Mouse (Mus musculus) induced T-regulatory cell, adult 2 months (primary cell): ENCODE data around the gene Ptger1.

Experiments
- DNase-seq: peaks from one replicate; pipeline ENCODE4 v3.0.0-alpha.2; 2012; ENCODE audit warnings: low read depth

Gene Ptger1

GRCm38 (mm10) chr8:83656484-83657246, 9.8 kb upstream of the Ptger1 start:
- DNase-seq, result no peak

DNA sequence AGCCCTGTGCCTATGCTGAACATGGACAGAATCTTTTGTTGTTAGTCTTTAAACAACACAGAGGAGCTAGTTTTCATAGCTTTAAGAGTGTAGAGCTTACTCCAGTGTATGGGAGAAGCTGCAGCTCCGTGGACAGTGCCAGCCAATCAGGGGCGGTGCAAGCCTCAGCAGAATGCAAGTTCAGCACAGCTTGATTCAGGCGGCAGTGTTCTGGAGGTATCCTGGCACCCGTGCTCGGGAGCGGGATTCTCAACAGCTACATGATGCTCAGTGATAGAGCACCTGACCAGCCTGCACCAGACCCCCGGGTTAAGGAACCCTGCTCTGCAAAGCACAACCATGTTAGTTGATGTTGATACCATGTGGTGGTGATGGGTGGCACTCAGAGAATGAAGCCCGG, 5.9 kb upstream of the Ptger1 start:
- no peak for DNase-seq

GRCm38 (mm10) chr8:83660995-83661680, 5.3 kb upstream of the Ptger1 start:
- no peak for DNase-seq

- DNase-seq, result peak; percentile 93
These were observed 4.1 kb upstream of the Ptger1 start for GRCm38 (mm10) chr8:83662421-83662826.

- DNase-seq, result no peak
These were observed 2.4 kb upstream of the Ptger1 start for GRCm38 (mm10) chr8:83664096-83664495.

- no peak for DNase-seq
These were observed 1.4 kb upstream of the Ptger1 start for GRCm38 (mm10) chr8:83664931-83665625.

- no peak for DNase-seq
These were observed 372 bp downstream of the Ptger1 start for GRCm38 (mm10) chr8:83666866-83667234.

DNA sequence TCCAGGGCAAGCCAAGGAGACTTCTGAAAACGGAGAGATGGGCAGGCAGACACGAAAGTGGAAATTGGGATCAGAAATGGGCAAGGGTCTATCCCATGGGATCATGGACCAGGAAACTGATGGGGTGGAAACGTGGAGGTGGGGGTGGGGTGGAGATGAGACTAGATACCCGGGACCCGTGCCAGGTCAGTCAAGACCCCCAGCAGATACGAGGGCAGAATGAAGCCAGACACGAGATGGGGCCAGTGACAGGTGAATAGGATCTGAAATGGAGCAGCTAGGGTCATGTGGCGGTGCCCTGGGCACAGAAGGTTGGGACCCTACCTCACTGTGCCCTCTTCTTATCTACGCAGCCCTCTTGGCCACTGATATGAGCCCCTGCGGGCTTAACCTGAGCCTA, 1.0 kb downstream of the Ptger1 start:
- no peak for DNase-seq

GRCm38 (mm10) chr8:83668010-83668916, 1.8 kb downstream of the Ptger1 start:
- DNase-seq, result peak; percentile 64

DNA sequence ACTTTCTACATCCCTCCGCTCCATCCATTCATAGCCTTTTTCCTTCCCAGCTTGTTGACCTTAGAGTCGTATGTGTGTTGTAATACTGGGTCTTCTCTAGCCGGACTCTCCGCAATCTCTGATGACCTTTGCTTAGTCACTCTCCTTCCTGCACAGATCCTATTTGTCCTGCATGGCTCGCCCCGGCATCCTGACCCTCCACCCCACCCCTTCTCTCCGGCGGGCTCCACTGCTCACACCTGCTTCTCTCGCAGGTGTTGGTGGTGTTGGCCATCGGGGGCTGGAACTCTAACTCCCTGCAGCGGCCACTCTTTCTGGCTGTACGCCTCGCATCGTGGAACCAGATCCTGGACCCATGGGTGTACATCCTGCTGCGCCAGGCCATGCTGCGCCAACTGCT, 2.5 kb downstream of the Ptger1 start:
- no peak for DNase-seq

GRCm38 (mm10) chr8:83672936-83673335, 6.5 kb downstream of the Ptger1 start:
- no peak for DNase-seq

- no peak for DNase-seq
These were observed 8.0 kb downstream of the Ptger1 start for GRCm38 (mm10) chr8:83674497-83674896.

DNA sequence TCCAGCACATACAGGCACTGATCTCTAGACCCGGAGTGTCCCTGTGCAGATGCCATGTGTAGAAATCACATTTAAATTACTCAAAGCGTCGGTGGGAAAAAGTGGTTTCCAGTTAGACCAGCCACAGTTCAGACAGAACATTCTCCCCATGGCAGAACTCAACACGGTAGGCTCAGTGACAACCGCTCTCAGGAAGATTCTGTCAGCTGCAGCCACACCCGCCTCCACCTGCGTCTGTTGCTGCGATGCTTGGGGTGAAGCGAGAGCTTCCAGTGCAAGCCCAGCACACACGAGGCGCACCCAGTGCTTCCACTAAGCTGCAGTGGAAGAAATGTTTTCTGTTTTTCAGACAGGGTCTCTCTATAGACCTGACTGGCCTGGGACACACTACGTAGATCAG, 13.4 kb downstream of the Ptger1 start:
- DNase-seq, result no peak

- no peak for DNase-seq
These were observed 14.1 kb downstream of the Ptger1 start for GRCm38 (mm10) chr8:83680603-83681002.

- no peak for DNase-seq
These were observed 14.6 kb downstream of the Ptger1 start for GRCm38 (mm10) chr8:83681099-83681498.

- DNase-seq, result no peak
These were observed 18.0 kb downstream of the Ptger1 start for GRCm38 (mm10) chr8:83684517-83684916.

DNA sequence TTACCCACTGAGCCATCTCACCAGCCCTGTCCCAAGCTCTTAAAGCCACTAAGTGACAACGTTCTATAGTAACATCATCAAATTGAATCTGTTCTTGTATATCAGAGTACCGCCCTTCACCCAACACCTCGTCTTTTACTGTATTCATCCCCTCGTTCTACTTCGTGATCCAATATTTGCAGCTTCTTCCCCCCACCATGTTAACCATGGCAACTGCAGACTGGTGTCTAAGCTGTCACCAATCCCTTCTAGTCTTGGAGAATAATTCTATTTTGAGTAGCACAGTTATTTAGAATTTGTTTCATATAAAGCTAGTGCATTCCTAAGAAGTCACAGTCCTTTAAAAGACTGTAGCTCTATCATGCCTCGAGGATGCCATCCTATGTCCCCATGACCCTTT, 22.8 kb downstream of the Ptger1 start:
- DNase-seq, result no peak

- peak; percentile 42 for DNase-seq
These were observed 27.2 kb downstream of the Ptger1 start for GRCm38 (mm10) chr8:83693609-83694236.

GRCm38 (mm10) chr8:83694369-83695160, 28.1 kb downstream of the Ptger1 start:
- DNase-seq, result peak; percentile 29

- DNase-seq, result peak; percentile 66
These were observed 29.1 kb downstream of the Ptger1 start for GRCm38 (mm10) chr8:83695351-83696106.
